Mouse (Mus musculus) embryo, embryonic 11 days (tissue): ENCODE data around the gene Atp6v1fnb.

Experiments
- DNase-seq: peaks from one replicate; pipeline ENCODE4 v3.0.0-alpha.2; 2015

The Atp6v1fnb gene

DNA sequence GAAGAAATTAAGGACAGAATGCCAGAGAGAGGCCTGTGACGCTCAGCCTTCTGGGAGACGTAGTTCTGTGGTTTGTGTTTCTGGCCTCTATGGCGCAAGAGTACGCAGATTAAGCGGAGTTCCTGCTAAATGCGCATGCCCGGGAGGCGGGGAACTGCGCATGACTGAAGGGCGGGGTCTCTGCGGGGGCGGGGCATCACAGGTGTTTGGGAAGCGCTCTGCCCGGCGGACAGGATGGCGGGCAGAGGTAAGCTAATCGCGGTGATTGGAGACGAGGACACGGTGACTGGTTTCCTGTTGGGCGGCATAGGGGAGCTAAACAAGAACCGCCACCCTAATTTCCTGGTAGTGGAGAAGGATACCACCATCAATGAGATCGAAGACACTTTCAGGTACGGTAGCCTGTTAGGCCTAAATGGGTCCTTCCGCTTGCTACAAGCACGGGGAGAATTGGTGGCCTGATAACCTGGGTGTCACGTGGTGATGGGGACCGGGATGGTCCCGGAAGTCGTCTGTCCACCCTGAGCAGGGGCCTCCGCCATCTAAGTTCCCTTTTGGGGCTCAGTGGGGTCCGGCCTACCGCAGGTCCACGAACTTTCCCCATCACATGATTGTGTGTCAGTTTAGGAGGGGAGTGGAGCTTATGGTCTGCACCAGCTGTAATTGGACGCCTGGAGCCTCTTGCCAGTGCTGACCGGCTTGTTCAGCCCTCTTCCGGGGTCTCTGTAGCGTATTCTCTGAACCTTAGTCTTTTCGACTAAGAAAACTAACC, 3.5 kb upstream of the Atp6v1fnb start, which contains the start of gene Atp6v1f:
Gene Atp6v1f (plus strand): TSS at position 136 of the 772 bp plus-strand sequence.
- peak; percentile 96 for DNase-seq

DNA sequence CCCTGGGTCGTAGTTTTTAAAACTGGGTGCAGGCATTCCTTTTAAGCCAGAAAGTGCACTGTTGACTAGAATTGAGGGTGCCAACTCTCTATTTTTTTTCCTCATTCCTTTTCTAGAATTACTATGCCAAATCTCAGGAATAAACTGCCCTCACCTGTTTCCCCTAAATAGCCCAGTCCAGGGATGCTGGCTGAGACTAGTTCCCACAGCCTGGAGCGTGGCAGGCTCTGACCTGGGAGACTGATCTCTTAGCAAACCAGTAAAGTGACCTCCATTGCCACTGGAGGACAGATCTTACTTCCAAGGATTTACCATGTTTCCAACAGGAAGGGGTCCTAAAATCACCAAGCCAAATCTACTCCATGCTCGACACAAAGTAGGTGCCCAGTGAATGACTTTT, 2.4 kb upstream of the Atp6v1fnb start:
- no peak for DNase-seq

DNA sequence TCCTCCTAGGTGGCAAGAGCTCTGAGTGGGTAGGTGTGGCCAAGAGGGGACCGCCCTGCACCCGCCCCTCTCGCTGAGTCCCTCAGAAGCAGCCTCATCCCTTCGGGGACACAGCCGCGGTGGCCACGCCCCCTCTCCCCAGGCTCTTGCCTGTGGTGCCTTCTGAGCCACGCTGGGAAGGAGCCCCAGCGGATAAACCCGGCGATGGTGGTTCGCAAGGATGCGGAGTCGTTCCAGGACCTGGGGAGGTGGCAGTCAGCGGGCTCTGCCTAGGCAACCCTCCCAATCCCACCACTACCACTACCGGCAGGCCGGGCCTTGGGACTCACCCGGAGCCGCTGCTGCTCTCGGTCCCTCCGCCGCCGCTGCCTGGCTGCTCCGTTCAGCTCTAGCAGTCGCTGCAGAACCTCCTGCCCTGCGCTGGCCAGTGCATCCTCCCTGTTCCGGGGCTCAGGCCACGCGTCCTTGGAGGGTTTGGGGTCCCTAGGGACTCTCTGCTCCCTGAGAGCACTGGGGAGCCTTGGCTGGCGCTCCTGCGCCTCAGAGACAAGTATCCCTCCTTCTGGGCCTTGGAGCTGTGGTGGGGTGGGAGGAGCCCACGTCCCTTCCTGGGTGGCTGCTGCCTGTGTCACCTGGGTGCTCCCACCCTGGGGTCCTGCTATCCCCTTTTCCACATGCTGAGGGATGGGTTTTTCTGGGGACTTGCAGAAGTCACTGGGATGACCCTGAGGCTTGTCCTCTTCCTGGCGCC, 2.9 kb downstream of the Atp6v1fnb start:
- peak; percentile 90 for DNase-seq

DNA sequence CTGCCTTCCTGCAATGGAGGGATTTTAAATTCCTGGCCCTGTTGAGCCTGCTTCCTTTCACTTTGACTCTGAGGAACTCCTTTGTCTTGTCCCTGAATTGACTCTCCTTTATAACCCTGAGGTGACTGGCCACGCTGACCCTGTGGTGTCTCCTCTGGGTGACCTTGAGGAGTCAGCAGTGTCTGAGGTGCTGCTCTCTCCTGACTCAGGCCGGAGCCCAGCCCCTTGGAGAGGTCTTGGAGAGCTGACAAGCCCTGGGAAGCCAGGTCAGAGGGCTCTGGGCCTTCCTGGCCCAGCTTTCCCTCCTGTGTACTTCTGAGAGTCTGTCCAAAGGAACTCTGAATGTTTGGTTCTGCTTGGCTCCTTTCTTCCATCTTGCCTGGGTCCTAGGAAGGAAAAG, 3.5 kb downstream of the Atp6v1fnb start:
- DNase-seq = no peak

DNA sequence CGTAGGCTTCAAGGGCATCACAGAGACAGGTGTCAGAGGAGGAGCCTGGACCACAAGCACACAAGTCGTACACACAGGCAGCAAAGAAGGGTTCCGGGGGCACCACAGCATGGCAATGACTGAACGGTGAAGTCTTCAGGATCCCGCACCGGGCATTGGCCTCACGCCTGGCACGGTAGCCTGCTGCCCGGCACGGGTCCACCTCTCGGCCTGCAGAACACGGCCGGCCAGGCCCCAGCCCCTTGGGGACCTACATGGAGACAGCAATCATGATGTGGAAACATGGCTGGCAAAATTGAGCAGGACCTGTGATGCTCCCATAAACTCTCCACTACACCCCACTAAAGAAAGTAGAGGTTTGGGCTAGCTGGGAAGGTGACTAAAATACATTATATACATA, 11.5 kb downstream of the Atp6v1fnb start:
- DNase-seq = no peak

DNA sequence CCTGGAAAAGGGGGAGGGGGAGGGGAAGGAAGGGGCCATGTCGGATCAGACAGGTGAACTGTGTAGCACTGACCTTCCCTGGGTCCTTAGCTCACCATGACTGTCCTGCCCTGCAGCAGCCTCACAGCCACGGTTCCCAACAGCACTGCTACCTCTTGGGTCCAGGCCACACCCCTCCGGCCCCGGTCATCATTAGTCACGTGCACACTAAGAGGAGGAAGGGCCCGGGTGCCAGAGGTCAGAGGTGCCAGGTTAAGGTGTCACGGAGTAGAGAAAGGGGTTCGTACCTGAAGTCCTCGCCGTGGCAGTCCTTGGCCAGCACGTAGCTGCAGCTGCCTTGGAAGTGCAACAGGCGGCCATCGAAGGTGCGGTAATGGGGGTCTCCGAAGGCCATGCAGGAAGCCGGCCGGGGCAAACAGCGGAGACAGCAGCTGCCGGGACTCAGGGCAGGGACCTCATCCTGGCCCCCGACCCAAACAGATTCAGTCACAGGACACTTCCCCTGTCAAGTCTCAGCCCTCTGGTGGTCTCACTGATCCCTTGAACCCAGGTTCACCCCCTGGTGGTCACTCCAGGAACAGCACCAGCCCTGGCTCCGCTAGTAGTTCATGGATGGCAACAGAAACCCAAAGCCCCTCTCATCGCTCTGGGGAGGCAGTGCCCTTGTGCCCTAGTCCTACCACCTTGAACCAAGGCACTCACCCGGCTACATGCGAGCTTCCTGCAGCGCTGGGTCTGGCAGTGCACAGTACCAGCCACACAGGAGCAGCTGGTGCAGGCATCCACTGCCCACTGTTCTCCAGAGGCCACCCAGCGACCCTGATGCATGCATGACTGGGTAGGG, 13.7 kb downstream of the Atp6v1fnb start:
- peak; percentile 86 for DNase-seq

DNA sequence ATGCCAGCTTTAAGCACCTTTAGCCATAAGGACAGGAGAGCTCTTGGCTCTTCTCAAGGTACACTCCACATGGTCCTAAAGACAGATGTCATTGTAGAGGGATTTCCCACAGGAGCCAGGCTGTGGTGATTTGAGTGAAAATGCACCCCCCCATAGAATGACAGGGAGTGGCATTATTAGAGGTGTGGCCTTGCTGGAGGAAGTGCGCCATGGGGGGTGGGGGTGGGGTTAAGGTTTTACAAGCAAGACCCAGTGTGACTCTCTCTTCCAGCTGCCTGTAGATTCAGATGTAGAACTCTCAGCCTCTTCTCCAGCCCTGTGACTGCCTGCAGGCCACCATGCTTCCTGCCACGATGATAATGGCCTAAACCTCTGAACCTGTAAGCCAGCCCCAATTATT, 14.7 kb downstream of the Atp6v1fnb start:
- no peak for DNase-seq

DNA sequence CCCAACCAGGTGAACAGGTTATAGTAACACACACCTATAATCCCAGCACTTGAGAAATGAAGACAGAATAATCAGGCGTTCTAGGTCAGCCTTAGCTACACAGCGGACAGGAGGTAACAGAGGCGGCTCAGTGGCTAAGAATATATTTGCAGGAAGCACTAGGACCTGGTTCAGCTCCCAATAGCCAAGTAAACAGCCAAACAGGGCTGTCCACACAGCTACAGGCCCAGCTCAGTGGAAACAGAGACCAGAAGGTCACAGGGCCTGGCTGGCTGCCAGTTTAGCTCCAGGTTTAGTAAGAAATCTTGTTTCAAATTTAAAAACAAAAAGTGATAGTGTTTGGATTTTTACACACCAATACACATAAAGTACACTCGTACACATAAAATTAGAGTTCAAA, 22.9 kb downstream of the Atp6v1fnb start:
- DNase-seq = no peak

DNA sequence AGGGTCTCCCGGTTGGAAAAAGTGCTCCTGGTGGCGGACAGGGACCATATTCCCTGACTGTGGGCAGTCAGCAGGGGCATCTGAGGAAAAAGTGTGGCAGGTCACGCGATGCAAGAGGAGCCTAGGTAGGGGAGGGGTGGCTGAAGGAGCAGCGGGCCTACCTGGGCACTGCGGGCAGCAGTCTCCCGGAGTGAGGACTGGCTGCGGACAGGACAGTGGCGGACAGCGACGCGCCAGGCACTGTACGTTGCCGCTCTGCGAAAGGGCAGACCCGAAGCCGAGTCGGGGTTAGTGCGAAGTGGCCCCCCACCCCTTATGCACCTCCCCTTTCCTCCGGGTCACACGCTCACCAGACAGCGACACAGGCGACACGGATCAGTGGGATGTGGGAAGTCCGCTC, 25.0 kb downstream of the Atp6v1fnb start:
- no peak for DNase-seq

DNA sequence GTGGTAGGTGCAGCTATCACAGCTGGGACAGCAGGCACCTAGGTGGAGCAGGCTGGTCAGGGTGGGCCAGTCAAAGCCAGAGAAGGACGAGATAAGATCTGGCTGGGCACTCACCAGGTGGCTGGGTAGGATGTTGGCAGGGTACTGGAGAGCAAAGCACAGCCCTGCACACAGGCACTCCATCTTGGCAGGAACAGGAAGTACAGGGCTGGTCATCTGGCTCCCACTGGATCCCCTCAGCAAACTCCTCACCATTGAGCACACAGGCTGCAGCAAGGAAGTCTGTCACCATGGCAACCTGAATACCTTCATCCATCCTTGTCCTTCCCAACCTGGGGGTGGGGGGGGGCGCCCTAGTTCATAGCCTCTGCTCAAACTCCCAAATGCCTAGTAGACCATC, 26.6 kb downstream of the Atp6v1fnb start:
- no peak for DNase-seq

DNA sequence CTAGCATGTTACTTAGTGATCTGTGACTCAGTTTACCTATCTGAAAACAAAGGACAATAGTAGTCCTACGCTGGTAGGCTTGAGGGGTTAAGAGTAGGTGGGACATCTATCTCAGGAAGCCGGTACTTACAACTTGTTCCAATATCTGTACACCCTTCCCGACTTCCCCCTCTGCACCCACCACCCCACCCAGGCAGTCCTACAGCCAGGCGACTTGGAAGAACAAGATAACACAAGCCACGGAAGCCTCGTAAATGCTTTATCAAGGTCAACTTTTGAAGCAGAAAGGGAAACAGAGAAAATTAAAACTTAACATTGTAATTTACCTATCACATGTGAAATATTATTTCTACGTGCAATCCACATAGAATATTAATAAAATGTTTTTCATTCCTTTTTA, 28.9 kb downstream of the Atp6v1fnb start:
- no peak for DNase-seq

DNA sequence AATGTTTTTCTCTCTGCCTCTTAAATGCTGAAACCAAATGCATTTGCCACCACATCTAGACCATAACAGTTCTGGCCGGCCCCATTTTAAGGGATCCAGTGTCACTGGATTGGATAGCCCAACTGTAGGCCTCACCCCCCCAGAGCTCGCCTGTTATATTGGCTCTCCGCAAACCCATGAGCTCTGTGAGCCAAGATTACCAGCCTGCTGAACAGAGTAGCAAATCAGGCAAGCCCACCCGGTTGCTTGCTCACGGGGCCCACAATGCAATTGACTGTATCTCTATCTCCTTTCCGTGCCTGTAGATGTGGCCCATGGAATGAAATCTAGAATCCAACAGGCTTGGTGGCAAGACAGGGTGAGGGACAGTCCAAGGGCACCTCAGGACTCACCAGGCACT, 29.6 kb downstream of the Atp6v1fnb start:
- no peak for DNase-seq

DNA sequence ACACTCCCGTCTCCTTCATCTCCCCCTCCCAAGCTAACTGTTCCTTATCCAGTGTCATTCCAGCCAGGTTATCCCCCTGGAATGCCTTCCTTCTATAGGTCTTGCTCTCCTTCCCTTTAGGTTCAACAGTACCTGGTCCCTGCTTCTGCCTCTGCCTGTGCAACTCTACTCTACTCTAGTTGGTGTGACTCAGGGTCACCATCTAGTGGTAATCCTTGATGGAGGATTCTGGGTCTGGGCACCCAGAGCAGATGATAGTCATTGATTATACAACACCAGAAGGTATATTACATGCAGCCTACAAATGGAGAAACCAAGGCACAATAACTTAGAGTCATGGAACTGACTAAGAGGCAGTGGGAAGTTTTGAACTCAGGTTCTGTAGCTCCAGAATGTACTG, 30.4 kb downstream of the Atp6v1fnb start:
- no peak for DNase-seq

DNA sequence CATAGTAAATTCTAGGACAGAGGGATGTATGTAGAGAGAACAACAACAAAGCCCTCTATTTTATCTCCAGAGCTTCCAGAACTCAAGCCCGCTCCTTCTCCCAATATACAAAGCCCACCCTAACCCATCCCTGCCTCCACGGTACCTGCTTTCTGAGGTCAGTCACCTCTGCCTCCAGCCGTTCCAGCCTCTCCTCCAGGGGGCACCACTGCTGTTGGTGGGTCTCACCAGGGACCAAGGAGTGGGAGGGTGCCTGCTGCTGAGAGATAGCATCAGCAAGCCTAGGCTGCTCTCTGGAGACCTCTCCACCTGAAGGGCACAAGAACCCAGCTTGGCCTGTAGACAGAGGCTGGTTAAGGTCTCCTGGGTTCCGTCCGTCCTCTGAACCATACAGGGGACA, 34.3 kb downstream of the Atp6v1fnb start:
- no peak for DNase-seq

DNA sequence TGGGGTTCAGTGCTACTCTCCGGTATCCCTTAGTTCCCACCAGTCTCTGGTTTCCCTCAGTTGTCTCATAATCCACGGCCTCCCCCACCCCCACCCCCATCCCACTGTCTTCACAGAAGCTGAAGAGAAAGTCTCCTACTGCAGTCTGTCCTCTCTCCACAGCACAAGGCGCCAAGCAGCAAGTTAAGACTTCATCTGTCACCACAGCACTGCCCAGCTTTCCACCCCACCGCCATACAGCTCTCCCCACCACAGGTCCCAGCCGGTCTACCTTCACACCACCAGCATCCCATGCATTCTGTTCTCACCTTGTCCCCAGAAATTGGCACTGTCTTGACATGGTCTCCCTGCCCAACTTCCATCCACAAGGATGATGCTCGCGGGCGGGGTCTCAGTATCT, 35.6 kb downstream of the Atp6v1fnb start:
- DNase-seq = no peak

DNA sequence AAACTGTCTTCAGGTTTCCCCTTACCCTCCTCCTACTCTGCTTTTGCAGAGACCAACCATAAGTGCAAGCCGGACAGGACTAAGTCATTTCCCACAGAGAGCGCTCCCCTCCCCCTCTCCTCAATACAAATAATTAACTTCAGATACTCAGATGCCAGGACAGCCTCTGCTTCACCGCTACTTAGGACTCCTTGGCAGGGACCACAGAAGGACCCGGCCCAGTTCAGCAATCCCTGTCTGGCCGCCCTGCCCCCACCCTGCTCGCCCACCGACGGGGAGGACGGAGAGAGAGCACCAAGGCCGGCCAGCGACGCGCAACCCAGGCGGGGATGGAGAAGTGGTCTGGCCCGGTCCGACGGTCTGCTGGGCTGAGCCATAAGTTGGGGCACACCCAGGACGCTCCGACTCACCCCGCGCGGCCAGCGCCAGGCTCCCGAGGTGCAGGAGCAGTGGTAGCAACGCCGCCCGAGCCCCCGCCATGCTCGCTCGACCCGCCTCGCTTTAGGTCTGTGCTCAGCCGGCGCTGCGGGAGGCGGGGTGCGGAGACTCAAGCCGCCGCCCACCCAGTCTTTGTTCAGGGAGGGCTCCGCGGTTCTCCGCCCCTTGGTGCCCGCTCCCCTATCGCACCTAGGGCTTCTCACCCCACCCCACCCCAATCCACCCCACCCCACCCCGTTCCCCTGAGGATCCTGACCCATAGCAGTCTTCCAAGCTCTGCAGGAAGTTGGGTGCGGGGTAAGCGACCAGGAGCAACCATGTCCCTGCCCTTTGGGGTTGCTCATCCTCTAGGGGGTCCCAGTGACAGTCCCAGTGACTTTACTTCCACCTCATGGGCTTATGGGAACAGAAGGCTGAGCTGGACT, 36.4 kb downstream of the Atp6v1fnb start, which contains the start of gene Kcp:
Gene Kcp (minus strand): TSS at position 506 of the 863 bp plus-strand sequence.
- peak; percentile 75 for DNase-seq

DNA sequence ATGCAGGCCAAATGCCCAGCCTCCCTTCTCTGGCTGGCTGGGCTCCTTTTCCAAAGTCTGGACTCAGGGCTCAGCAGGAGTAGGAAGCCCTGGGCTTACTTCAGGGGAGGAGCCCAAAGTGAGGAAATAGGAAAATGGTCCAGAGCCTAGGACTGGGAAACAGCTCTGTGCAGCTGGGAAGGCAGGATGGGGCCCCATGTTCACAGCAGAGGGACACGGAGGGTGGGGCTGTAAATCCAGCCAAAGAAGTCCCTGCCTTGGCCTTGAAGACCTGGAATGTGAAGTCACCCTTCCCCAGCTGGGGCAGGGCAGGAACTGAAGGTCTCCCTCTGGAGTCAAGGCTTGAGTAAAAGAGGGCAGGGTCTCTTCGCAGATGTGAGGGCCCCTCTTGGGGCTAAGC, 37.8 kb downstream of the Atp6v1fnb start:
- DNase-seq = peak; percentile 20

DNA sequence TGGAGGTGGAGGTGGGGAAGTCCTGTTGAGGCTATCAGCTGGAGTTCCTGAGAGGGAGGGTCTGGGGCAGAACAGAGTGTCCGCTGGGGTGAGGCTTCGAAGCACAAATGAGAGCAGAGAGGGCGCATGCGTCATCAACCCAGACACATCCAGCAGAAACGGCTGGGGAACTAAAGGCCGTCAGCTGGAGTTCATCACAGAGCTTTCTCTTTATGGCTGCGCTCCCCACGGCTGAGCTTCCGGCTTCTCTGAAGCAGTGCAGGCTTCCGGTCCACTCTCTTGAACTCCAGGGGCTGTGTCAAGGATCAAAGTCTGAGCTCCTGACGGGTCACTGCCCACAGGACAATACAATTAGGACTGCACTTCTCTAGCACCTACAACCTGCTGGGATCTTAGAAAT, 42.0 kb downstream of the Atp6v1fnb start:
- DNase-seq = peak; percentile 93

DNA sequence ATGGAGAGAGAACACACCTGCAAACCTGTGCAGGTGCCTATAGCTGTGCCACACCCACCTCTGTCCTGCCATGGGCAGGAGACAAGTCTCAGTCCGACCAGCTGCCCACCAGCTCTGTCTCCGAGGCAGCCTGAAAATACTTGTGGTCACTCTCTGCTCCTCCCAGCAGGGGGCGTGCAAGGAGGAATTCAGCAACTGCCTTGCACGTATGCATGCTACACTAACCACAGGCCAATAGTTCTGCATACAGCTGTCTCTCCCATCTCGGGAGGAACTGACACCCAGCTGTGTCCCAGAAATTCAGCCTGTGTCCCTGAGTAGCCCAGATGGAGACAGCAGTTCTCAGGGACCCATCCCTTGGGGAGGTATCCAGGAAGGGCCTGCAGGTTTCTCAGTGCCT, 45.9 kb downstream of the Atp6v1fnb start:
- DNase-seq = peak; percentile 80

DNA sequence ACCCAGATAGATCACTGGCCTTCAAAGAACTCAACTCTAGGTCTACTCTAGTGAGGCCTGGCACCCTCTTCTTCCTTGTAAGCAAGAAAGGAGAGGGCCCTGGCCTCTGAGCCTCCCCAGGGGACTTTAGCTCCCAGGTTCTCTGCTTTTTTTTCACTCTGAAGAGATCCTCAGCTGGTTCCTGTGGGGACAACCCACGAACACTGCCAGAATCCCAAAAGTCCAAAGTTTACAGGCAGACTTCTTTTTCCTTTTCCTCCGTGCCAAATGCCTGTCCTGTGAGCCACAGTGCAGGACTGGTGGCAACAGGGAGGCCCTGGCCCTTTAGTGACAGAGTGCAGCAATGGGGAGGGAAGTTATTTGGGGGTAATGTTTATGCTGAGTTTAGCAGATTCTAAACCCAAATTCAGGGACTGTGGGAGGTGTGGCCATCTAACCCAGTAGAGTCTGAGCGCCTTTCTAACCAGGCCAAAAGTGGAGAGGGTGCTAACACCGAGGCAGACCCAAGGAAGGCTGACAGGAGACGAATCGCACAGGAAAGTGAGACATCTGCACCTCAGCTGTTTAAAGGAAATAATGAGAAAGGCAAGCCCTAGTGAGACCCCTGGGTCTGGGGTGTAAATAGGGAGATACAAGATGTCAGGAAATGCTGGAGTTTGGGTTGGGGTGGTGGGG, 51.5 kb downstream of the Atp6v1fnb start:
- DNase-seq = no peak
